Mouse (Mus musculus) myocyte (in vitro differentiated cells): ENCODE data around the gene Tnip2. TPM values are rescaled to one million over a fixed set of nuclear protein-coding genes. Genes with fewer than 3 reads are reported as not detected.

Source experiments
- H3K27me3 ChIP-seq: one replicate; pipeline ENCODE4 v1.6.1; 2011; ENCODE audit not compliant: control insufficient read depth, insufficient read depth, insufficient read length
- H3K36me3 ChIP-seq: one replicate; pipeline ENCODE4 v1.6.1; 2011; ENCODE audit not compliant: control insufficient read depth, insufficient read depth
- H3K4me2 ChIP-seq: one replicate; pipeline ENCODE4 v1.6.1; 2011; ENCODE audit warnings: low read depth, control low read depth
- H3K4me3 ChIP-seq: one replicate; pipeline ENCODE4 v1.5.1; 2011; ENCODE audit warnings: mild to moderate bottlenecking, control low read depth, moderate library complexity
- H3K79me2 ChIP-seq: one replicate; pipeline ENCODE4 v1.6.1; 2011; ENCODE audit not compliant: control insufficient read depth, insufficient read depth
- H3ac ChIP-seq: one replicate; pipeline ENCODE4 v1.6.1; 2011; ENCODE audit not compliant: control insufficient read depth, insufficient read length
- CEBPB ChIP-seq: IDR thresholded peaks from 2 replicates; pipeline ENCODE4 v1.6.1; 2011; ENCODE audit warnings: mild to moderate bottlenecking, moderate library complexity; ENCODE audit not compliant: poor library complexity, insufficient read depth, severe bottlenecking
- E2F4 ChIP-seq: IDR thresholded peaks from one replicate; pipeline ENCODE4 v1.6.1; 2011; ENCODE audit warnings: mild to moderate bottlenecking, control low read depth, moderate library complexity; ENCODE audit not compliant: insufficient read depth
- MAX ChIP-seq: IDR thresholded peaks from one replicate; pipeline ENCODE4 v1.6.1; 2011; ENCODE audit warnings: low read depth, mild to moderate bottlenecking, control low read depth
- MYOD1 ChIP-seq, 3 experiments: IDR thresholded peaks; one replicate each; pipeline ENCODE4 v1.6.1; 2011; ENCODE audit warnings: control low read depth in 2 of 3, low read depth in 2 of 3, mild to moderate bottlenecking in 2 of 3, moderate library complexity in 1 of 3; ENCODE audit not compliant: insufficient read length in 2 of 3, control insufficient read depth in 1 of 3
- MYOG ChIP-seq, 3 experiments: IDR thresholded peaks; one replicate each; pipeline ENCODE4 v1.6.1; 2011; ENCODE audit warnings: control low read depth in 2 of 3, low read depth in 2 of 3, mild to moderate bottlenecking in 2 of 3; ENCODE audit not compliant: insufficient read length in 2 of 3, control insufficient read depth in 1 of 3, insufficient read depth in 1 of 3
- POLR2A ChIP-seq: IDR thresholded peaks from one replicate; pipeline ENCODE4 v1.6.1; 2011; ENCODE audit warnings: low read depth, mild to moderate bottlenecking, control low read depth, moderate library complexity; ENCODE audit not compliant: insufficient read length
- POLR2AphosphoS2 ChIP-seq: IDR thresholded peaks from one replicate; pipeline ENCODE4 v1.6.1; 2011; ENCODE audit warnings: low read depth, control low read depth; ENCODE audit not compliant: insufficient read length
- REST ChIP-seq: IDR thresholded peaks from one replicate; pipeline ENCODE4 v1.6.1; 2011; ENCODE audit warnings: mild to moderate bottlenecking, control low read depth, moderate library complexity; ENCODE audit not compliant: insufficient read depth, insufficient read length
- SRF ChIP-seq: IDR thresholded peaks from one replicate; pipeline ENCODE4 v1.6.1; 2011; ENCODE audit warnings: low read depth; ENCODE audit not compliant: control insufficient read depth, insufficient read length
- TCF12 ChIP-seq: IDR thresholded peaks from one replicate; pipeline ENCODE4 v1.6.1; 2011; ENCODE audit warnings: mild to moderate bottlenecking, control low read depth; ENCODE audit not compliant: poor library complexity, insufficient read depth, severe bottlenecking
- TCF3 ChIP-seq: IDR thresholded peaks from one replicate; pipeline ENCODE4 v1.6.1; 2011; ENCODE audit warnings: low read depth, control low read depth; ENCODE audit not compliant: insufficient read length
- USF1 ChIP-seq: IDR thresholded peaks from one replicate; pipeline ENCODE4 v1.6.1; 2011; ENCODE audit warnings: low read depth, mild to moderate bottlenecking, control low read depth, moderate library complexity
- polyA plus RNA-seq: library from polyadenylated mRNA; unstranded; fragments of >200 nt; fragmentation: generic; extraction: Trizol; gene quantifications from one replicate; pipeline ENCODE4 v1.2.1, GENCODE M21; 2012; ENCODE audit warnings: missing spikeins

Tnip2 gene
- polyA plus RNA-seq, 1 experiment = 10.6 TPM

GRCm38 (mm10) chr5:34496745-34497144 is 17.0 kb downstream of the Tnip2 start:
- Histone ChIP-seq H3K4me3 (no peak overlapping the region), H3K79me2 (no peaks in the 10 kb centered on the region), H3K4me2 (no peak overlapping the region), H3ac (no peak overlapping the region), H3K27me3 (no peaks in the 10 kb centered on the region), H3K36me3 (peaks cover 12% of the 10 kb centered on the region)
- TF ChIP-seq TCF3 (no peak), USF1 (no peak), REST (no peak), E2F4 (no peak), MYOD1 (IDR thresholded peaks at IDR 0.05; ENCODE audit: control insufficient read depth in 1 of 3, insufficient read length in 2 of 3, low read depth in 2 of 3) (no peak), MYOG (IDR thresholded peaks at IDR 0.05; ENCODE audit: control insufficient read depth in 1 of 3, insufficient read depth in 1 of 3, insufficient read length in 2 of 3, low read depth in 2 of 3) (no peak), POLR2A (no peak), TCF12 (no peak), CEBPB (no peak), POLR2AphosphoS2 (no peak), SRF (no peak)

- H3K4me2 ChIP-seq = no peak overlapping the region
- H3K27me3 ChIP-seq = no peaks in the 10 kb centered on the region
- H3ac ChIP-seq = no peak overlapping the region
- H3K36me3 ChIP-seq = peaks cover 6% of the 10 kb centered on the region
- TF ChIP-seq TCF12 = no peak
- TF ChIP-seq POLR2AphosphoS2 = peak; percentile 75
- no peaks in the 10 kb centered on the region for H3K79me2 ChIP-seq
- H3K4me3 ChIP-seq = no peak overlapping the region
Measured at GRCm38 (mm10) chr5:34489418-34489787, 24.4 kb downstream of the Tnip2 start.

- Histone ChIP-seq H3K4me3 (no peak overlapping the region), H3K27me3 (no peaks in the 10 kb centered on the region), H3ac (no peak overlapping the region), H3K4me2 (no peak overlapping the region), H3K36me3 (peaks cover 6% of the 10 kb centered on the region), H3K79me2 (no peaks in the 10 kb centered on the region)
- TF ChIP-seq MAX = no peak
Measured at GRCm38 (mm10) chr5:34488741-34489417, 24.9 kb downstream of the Tnip2 start.

- no peak for TF ChIP-seq USF1
- H3K27me3 ChIP-seq = no peaks in the 10 kb centered on the region
Measured at GRCm38 (mm10) chr5:34487320-34488090, 26.3 kb downstream of the Tnip2 start.

GRCm38 (mm10) chr5:34485731-34486130 is 28.1 kb downstream of the Tnip2 start:
- Histone ChIP-seq H3K79me2 (no peaks in the 10 kb centered on the region), H3K4me2 (no peak overlapping the region), H3K36me3 (peaks cover 10% of the 10 kb centered on the region), H3K27me3 (no peaks in the 10 kb centered on the region), H3ac (no peak overlapping the region), H3K4me3 (no peak overlapping the region)
- peak; percentile 37 for TF ChIP-seq POLR2AphosphoS2
- no peak for TF ChIP-seq USF1

More at GRCm38 (mm10) chr5:34487320-34488090, 26.3 kb downstream of the Tnip2 start:
- Histone ChIP-seq H3K4me3 (no peak overlapping the region), H3K4me2 (no peak overlapping the region), H3K79me2 (no peaks in the 10 kb centered on the region), H3K36me3 (peaks cover 6% of the 10 kb centered on the region), H3ac (no peak overlapping the region)

- TF ChIP-seq CEBPB = no peak
- TF ChIP-seq MYOG (IDR thresholded peaks at IDR 0.05; ENCODE audit: control insufficient read depth in 1 of 3, insufficient read depth in 1 of 3, insufficient read length in 2 of 3, low read depth in 2 of 3) = no peak
- no peak for TF ChIP-seq POLR2AphosphoS2
- no peak for TF ChIP-seq TCF3
- TF ChIP-seq E2F4 = no peak
- no peak for TF ChIP-seq TCF12
- no peak for TF ChIP-seq MYOD1 (IDR thresholded peaks at IDR 0.05; ENCODE audit: control insufficient read depth in 1 of 3, insufficient read length in 2 of 3, low read depth in 2 of 3)
- TF ChIP-seq POLR2A = no peak
- no peak for TF ChIP-seq USF1
- no peak for TF ChIP-seq SRF
- no peak for TF ChIP-seq REST
- no peak overlapping the region for H3ac ChIP-seq
- H3K79me2 ChIP-seq = no peaks in the 10 kb centered on the region
- no peak overlapping the region for H3K4me3 ChIP-seq
- peaks cover 18% of the 10 kb centered on the region for H3K36me3 ChIP-seq
- no peaks in the 10 kb centered on the region for H3K27me3 ChIP-seq
- H3K4me2 ChIP-seq = no peak overlapping the region
Measured at GRCm38 (mm10) chr5:34480926-34481325, 32.9 kb downstream of the Tnip2 start.
